Mouse (Mus musculus): ENCODE data around the gene Nxf1.

Nxf1 gene

GRCm38 (mm10) chr19:8763276-8763675, 6.4 kb downstream of the Nxf1 start:
- DNase-seq (ENCODE audit: extremely low read depth, low read depth): no peak

- DNase-seq (ENCODE audit: extremely low read depth, low read depth): no peak
Observed at GRCm38 (mm10) chr19:8765562-8765961, 8.7 kb downstream of the Nxf1 start.

DNA sequence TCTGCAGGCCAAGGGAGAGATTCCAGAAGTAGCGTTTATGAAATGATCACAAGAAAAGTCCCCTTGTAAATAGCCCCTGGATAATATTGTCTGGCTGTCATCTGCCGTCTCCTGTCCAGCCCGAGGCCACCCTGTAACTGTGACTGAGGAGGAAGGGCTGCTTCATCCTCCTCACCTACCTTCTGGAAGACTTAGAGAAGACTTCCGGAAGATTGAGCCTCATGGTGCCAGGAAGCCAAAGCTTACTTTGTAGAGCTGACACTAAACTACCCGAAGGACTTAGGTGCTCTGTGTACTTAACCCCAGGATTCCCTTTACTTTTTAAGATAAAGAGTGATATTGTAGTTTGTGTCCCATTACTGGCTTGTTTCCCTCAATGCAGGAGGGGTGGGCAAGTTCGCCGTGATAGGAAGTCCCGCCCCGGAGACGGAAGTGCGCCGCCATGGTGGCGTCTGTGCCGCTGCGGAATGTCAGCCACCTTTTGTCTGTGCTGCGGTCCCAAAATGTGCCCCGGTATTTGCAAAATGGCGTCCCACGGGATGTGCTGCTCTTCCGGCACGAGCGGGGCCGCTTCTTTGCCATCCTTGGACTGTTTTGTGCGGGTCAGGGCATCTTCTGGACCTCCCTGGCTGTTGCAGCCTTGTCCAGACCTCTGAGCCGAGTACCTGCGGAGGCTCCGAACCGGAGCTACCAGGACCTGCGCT, 13.8 kb downstream of the Nxf1 start, which contains the start of gene Tmem223:
Tmem223 (plus strand) TSS at position 430 of the 704 bp plus-strand sequence.
- no peak for DNase-seq (ENCODE audit: extremely low read depth, low read depth)

- peak; percentile 84 for DNase-seq (ENCODE audit: extremely low read depth, low read depth)
Observed at GRCm38 (mm10) chr19:8772996-8773395, 16.1 kb downstream of the Nxf1 start.

DNA sequence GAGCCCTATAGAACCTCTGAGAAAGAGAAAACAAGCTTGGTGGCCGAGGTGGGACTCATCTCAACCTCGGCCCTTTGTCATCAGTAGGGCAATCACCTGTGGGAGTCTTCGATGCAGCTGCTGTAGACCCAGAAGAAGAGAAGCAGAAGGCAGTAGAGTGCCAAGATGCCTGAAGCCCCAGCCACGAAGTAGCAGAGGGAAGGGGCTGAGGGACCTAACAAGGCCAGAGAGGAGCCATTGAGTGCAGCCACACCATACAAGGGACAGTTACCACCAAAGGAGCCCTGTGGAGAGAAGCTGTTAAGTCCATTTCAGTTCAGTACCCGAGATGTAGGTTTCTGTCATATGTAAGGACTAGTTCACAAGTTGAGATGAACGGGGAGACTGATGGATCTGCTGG, 16.5 kb downstream of the Nxf1 start:
- DNase-seq (ENCODE audit: extremely low read depth, low read depth): no peak

- peak; percentile 81 for DNase-seq (ENCODE audit: extremely low read depth, low read depth)
Observed at GRCm38 (mm10) chr19:8774086-8774835, 17.4 kb downstream of the Nxf1 start, which contains the start of gene Tmem179b. Tmem179b (minus strand) TSS chr19:8774467.

GRCm38 (mm10) chr19:8774951-8775421, 18.1 kb downstream of the Nxf1 start:
- no peak for DNase-seq (ENCODE audit: extremely low read depth, low read depth)

DNA sequence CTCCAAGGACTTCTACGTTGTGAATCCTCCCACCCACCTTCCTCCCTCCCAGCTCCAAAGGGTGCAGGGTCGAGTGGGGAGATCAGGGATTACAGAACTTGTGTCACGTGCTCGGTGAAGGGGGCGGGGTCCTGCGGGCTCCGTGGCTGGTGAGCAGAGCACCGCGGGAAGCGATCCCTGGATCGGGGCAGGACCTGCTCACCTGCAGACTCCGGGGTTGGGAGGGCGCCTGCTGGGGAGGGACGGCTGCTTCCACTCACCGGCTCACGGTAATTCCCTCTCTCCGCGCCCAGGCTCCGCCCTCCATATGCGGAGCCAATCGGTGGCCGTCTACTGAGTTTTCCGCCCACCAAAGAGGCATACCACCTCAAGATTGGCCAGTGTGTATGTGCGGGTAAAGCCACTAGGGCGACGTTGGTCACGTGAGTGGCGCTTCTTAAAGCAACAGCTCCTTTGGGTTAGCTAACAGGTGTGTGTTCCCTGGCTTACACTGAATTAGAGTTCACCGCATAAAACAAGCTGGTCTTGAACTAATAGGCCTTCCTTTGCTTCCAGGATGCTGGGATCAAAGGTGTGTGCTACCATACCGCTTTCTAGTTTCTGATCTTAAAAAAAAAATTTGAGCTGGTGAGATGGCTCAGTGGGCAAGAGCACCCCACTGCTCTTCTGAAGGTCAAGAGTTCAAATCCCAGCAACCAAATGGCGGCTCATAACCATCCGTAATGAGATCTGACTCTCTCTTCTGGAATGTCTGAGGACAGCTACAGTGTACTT, 29.3 kb downstream of the Nxf1 start, which contains the start of gene Taf6l:
Taf6l (minus strand) TSS at position 410 of the 774 bp plus-strand sequence.
- DNase-seq (ENCODE audit: extremely low read depth, low read depth): peak; percentile 96

DNA sequence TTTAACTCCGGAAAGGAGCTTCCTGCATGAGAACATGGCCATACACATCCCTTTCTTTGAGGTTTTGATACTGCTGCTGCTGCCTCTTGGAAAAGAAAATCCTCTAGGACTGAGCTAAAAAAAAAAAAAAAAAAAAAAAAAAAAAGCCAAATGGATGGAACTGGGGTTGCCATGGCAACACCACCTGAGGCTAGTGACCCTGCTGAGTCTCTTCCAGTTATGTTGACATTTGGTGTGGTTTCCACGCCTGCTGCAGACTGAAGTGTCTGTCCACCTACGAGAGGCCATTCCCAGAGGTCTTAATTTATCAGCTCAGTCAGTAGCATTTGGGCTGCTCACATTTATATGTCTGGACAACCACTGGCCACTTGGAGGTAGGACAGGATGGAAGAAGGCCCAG, 31.6 kb downstream of the Nxf1 start:
- DNase-seq (ENCODE audit: extremely low read depth, low read depth): no peak

GRCm38 (mm10) chr19:8789171-8789570, 32.3 kb downstream of the Nxf1 start:
- DNase-seq (ENCODE audit: extremely low read depth, low read depth): no peak

DNA sequence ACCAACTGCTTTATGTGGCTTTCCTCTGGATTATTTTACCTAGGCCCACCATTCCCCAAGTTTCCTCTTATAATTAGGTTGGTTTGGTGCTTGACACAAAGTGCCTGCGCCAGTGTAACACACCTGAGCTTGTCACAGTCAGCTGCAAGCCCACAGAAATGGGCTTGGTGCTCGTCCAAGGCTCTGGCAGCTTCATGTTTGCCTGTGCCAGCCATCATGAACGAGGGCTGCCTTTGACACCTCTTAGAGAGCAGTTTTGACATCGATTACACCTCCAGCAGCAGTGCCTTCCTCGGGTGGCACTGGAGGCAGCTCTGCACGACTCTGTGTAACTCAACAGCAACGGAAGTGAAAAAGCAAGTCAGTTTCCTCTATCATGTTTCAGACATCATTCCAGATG, 33.3 kb downstream of the Nxf1 start:
- DNase-seq (ENCODE audit: extremely low read depth, low read depth): no peak

DNA sequence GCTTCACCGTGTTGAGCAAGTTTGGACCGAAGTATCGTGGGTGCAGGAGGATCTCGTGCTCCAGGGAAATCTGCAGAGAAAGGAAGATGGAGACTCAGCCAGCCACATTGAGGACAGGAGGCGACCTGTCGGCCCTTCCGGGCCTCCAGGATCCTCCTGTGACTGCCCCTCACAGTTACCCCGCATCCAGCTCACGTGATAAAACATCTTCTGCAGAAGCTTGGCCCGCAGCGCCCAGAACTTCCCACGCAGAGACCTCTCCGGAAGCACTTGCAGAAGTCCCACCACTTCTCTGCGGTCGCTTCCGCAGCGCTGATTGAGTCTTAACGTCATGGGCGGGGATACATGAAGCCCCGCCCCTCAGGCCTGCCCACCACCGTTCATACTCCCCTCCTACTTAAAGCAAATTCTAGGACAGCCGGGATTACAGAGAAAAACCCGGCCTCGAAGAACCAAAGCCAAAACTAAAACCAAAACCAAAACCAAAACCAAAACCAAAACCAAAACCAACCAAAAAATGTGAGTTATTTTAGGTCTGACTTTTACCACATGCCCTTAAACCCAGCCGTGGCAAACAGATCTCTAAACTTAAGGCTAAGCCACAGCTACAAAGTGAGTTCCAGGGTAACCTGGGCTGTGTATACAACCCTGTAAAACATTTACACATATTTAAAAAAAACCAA, 41.5 kb downstream of the Nxf1 start, which contains the start of gene Polr2g:
Polr2g (minus strand) TSS at position 314 of the 683 bp plus-strand sequence.
- peak; percentile 86 for DNase-seq (ENCODE audit: extremely low read depth, low read depth)

DNA sequence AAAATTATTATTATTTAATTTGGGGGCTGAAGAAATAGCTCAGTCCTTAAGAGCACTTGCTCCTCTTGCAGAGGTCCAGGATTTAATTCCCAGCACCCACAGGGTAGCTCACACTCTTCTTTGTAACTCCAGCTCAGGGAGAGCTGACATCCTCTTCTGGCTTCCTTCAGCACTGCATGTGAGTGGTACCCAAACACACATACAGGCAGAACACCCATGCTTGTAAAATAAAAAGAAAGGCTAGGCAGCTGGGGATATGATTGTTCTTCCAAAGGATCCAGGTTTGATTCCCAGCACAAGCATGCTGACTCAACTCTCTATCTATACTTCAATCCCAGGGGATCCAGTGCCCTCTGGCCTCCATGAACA, 42.1 kb downstream of the Nxf1 start:
- DNase-seq (ENCODE audit: extremely low read depth, low read depth): no peak

- peak; percentile 99 for DNase-seq (ENCODE audit: extremely low read depth, low read depth)
Observed at GRCm38 (mm10) chr19:8802130-8802821, 45.4 kb downstream of the Nxf1 start, which contains the start of gene Zbtb3. Zbtb3 (plus strand) TSS chr19:8802555.

- DNase-seq (ENCODE audit: extremely low read depth, low read depth): no peak
Observed at GRCm38 (mm10) chr19:8803204-8803780, 46.4 kb downstream of the Nxf1 start.

GRCm38 (mm10) chr19:8803879-8804660, 47.2 kb downstream of the Nxf1 start:
- no peak for DNase-seq (ENCODE audit: extremely low read depth, low read depth)

DNA sequence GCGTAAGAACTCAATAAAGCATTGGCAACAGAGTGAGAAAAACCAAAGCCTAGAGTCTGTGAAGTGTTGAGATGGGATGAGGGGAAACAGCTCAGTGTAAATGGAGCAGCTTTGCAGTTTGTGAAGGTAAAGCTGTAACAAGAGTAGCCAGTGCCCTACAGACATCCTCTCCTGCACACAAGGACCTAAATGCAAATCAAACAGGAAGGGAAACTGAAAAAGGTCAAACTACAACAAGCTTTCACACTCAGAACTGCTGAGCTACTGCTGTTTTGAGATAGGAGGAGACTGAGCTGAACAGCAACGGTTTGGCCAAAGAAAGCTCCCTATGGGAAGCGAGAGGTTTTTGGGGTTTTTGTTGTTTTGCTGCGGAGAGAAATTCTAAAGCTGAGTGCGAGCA, 49.9 kb downstream of the Nxf1 start:
- DNase-seq (ENCODE audit: extremely low read depth, low read depth): no peak

DNA sequence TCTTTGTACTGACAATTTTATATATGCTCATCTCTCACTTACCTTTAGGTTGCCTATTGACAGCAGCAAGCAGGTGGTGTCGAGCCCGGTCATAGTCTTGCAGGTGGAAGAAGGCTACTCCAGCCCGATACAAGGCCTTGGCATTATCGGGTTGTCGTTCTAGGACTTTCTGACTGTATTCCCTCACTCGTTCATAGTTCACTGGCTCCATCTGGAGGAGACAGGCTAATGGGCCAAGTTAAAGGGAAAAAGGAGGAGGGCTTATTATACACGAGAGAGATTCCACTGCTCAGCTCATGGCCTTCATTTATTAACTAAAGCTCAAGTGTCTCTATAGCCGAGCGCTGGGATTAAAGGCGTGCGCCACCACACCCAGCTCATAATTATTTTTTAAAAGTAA, 58.9 kb downstream of the Nxf1 start:
- no peak for DNase-seq (ENCODE audit: extremely low read depth, low read depth)

DNA sequence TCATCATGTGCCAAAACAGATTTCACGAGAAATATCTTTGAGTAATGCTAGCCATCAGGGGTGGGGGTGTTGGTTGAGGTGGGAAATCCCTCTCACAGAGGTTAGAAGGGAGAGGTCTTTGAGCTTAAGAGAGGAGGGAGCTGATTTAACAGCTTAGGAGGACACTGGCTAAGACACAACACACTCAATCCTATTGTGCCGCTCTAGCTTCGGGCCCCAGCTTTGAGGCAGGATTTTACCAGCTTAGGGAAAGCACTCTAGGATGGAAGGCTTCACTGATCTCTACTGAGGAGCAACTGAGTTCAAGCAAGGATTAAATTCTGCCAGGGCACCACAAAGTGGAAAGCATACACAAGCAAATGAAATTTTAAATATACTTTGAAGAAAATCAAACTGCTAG, 60.1 kb downstream of the Nxf1 start:
- no peak for DNase-seq (ENCODE audit: extremely low read depth, low read depth)
